Mouse (Mus musculus): Measurements from ENCODE around the gene Serpinc1.

GRCm38 (mm10) chr1:160989395-160989794 lies 11.0 kb downstream of the Serpinc1 start:
- no peak for TF ChIP-seq CTCF (IDR thresholded peaks at IDR 0.05; ENCODE audit: control insufficient read depth, insufficient read depth, insufficient read length)
- TF ChIP-seq MYOG (IDR thresholded peaks at IDR 0.05; ENCODE audit: control insufficient read depth, extremely low read depth, insufficient read length) = no peak
- TF ChIP-seq MAX (IDR thresholded peaks at IDR 0.05) = no peak

All from C2C12 (cell line).